In genomic region chr6:71976592-71976991, GRCm38 (mm10) we compare ENCODE assay signal across 14 mouse cellular contexts.
"Had no signal": no experiment of that assay in that cellular context is flagged by ENCODE, and none has a peak within 500 bp of the region (broad histone marks: within the 10 kb centered on the region; RNA-seq: fewer than 3 reads in every experiment).

No protein-coding gene starts in this region.

- DNase-seq: gastrocnemius, postnatal 14 days; gastrocnemius, postnatal 36 days; heart, adult 11 months; heart, adult 2 months; heart, postnatal 14 days; heart, postnatal 36 days; kidney, adult 11 months; kidney, adult 2 months; kidney, adult 9 months; kidney, postnatal 14 days; kidney, postnatal 36 days; layer of hippocampus, adult 9-11 months; layer of hippocampus, postnatal 36 days; left cerebral cortex, postnatal 4 days had no signal
